Mouse (Mus musculus): ENCODE results near the gene Rhbdf1.

GRCm38 (mm10) chr11:32237411-32237795 lies 15.3 kb upstream of the Rhbdf1 start:
- TF ChIP-seq EP300 (IDR thresholded peaks at IDR 0.05) (no peak), CTCF (IDR thresholded peaks at IDR 0.05) (no peak)
